Mouse (Mus musculus) testis, adult 2 months (tissue): ENCODE measurements around the gene Ntn5.

Experiments
- CTCF ChIP-seq: fragments of 200-500 bp; IDR thresholded peaks from 2 replicates; pipeline ENCODE4 v1.5.1; 2012; ENCODE audit warnings: low read depth, mild to moderate bottlenecking, inconsistent platforms, low read length, moderate library complexity; ENCODE audit not compliant: control insufficient read depth, insufficient read depth, insufficient replicate concordance
- POLR2A ChIP-seq: fragments of 200-500 bp; IDR thresholded peaks from 2 replicates; pipeline ENCODE4 v1.6.1; 2012; ENCODE audit warnings: low read depth, mild to moderate bottlenecking, inconsistent platforms, low read length, moderate library complexity; ENCODE audit not compliant: control insufficient read depth

DNA sequence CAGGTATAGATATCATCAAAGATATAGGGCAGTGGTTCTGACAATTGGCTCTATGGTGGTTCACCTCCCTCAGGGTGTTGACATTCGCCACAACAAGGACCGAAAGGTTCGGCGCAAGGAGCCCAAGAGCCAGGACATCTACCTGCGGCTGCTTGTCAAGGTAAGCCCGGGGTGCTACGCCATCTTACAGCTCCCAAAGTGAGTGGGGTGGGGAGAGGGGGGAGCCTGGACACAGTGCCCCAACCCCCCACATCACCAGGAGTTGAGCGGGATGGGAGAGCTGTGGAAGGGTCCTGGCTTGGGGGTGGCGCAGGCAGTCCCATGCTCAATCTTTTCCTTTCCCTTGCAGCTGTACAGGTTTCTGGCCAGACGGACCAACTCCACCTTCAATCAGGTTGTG, 35.4 kb downstream of the Ntn5 start:
- TF ChIP-seq POLR2A = no peak
- TF ChIP-seq CTCF = no peak
